Comparison of ENCODE assay signal across 16 mouse cellular contexts in the genomic region with DNA sequence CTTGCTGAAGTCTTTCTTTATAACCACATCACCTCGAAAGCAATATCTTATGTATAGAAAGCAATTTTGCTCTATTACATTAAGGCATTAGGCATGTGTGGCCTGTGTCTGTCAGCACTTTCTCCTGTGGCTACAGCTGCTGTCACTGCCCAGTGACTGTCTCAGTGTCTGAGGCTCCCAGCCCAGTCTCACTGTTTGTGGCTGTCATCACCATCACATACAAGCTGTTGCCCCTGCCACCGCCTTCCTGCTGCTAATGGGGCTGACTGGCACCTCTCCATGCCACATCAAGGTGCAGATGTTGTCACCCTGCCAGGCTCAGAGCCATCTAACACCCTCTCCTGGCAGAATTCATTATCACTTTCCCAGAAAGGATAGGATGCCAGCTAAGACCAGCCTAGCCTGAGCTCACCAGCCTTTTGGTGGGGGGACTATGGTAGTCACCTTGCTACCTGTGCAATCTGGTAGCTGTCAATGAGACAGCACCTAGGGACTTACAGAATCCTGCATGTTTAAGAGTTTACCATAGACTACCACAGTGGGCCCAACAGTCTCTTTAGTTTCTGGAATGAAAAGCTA.
DNase-seq lines count a peak whose midpoint lies in the region; ATAC-seq and TF ChIP-seq lines count a peak whose summit lies in the region.
"Had no signal": no experiment of that assay in that cellular context is flagged by ENCODE, and none has a peak within 500 bp of the region (broad histone marks: within the 10 kb centered on the region; RNA-seq: fewer than 3 reads in every experiment).

No protein-coding gene starts in this region.

- no peak for TF ChIP-seq CTCF in C2C12 (IDR thresholded peaks at IDR 0.05; ENCODE audit: control insufficient read depth, insufficient read depth, insufficient read length)

- WGBS in forebrain, embryonic 16.5 days, result 39% methylated on average over 2 of the region's 2 CpGs
- WGBS in intestine, embryonic 15.5 days, result 81% methylated on average over 2 of the region's 2 CpGs

- H3K27ac ChIP-seq in forebrain, embryonic 16.5 days (ENCODE audit: low read length), result peak overlapping the region; percentile 13
- no peak overlapping the region for H3K27ac ChIP-seq in intestine, embryonic 15.5 days
- H3K27ac ChIP-seq: gastrocnemius, adult 2 months; left cerebral cortex, adult 2 months; liver, embryonic 15.5 days; stomach, postnatal 0 days had no signal

- H3K4me2 ChIP-seq in forebrain, embryonic 16.5 days (ENCODE audit: low read length), result no peak overlapping the region
- no peak overlapping the region for H3K4me2 ChIP-seq in intestine, embryonic 15.5 days (replicated peaks)
- H3K4me2 ChIP-seq: liver, embryonic 15.5 days had no signal

- no peak overlapping the region for H3K9ac ChIP-seq in forebrain, embryonic 16.5 days (replicated peaks; ENCODE audit: low read depth, low read length)
- no peak overlapping the region for H3K9ac ChIP-seq in intestine, embryonic 15.5 days
- H3K9ac ChIP-seq: liver, embryonic 15.5 days had no signal

- DNase-seq in heart, adult 9 months (ENCODE audit: low spot score in 2 of 2), result peak; percentile 6 to 13
- no peak for DNase-seq in heart, adult 8-10 months (ENCODE audit: low spot score)
- peak; percentile 6 to 43 for DNase-seq in lung, postnatal 4 days
- DNase-seq in layer of hippocampus, postnatal 25 days (ENCODE audit: extremely low spot score in 1 of 2, low spot score in 1 of 2), result no peak
- no peak for DNase-seq in urinary bladder, postnatal 36 days (ENCODE audit: low spot score in 2 of 2)
- DNase-seq: cerebellum, postnatal 25 days; gastrocnemius, adult 2 months; kidney, postnatal 14 days; right cerebral cortex, postnatal 4 days had no signal

- H3K4me1 ChIP-seq in forebrain, embryonic 16.5 days (replicated peaks; ENCODE audit: control insufficient read depth, insufficient read depth, low read length), result peaks cover 5% of the 10 kb centered on the region
- H3K4me1 ChIP-seq in intestine, embryonic 15.5 days (replicated peaks), result no peaks in the 10 kb centered on the region
- H3K4me1 ChIP-seq: liver, embryonic 15.5 days had no signal

- H3K9me3 ChIP-seq in forebrain, embryonic 16.5 days (ENCODE audit: control insufficient read depth, low read length), result no peaks in the 10 kb centered on the region
- no peaks in the 10 kb centered on the region for H3K9me3 ChIP-seq in intestine, embryonic 15.5 days
- H3K9me3 ChIP-seq: liver, embryonic 15.5 days had no signal

- H3K36me3 ChIP-seq in C2C12 (ENCODE audit: control insufficient read depth, insufficient read depth), result no peaks in the 10 kb centered on the region
- no peaks in the 10 kb centered on the region for H3K36me3 ChIP-seq in forebrain, embryonic 16.5 days (ENCODE audit: control insufficient read depth, insufficient read depth)
- no peaks in the 10 kb centered on the region for H3K36me3 ChIP-seq in intestine, embryonic 15.5 days
- H3K36me3 ChIP-seq: liver, embryonic 15.5 days had no signal

- peak; percentile 90 for ATAC-seq in forebrain, embryonic 16.5 days
- no peak for ATAC-seq in intestine, embryonic 15.5 days
- ATAC-seq: midbrain, embryonic 16.5 days had no signal

- no peaks in the 10 kb centered on the region for H3K79me2 ChIP-seq in C2C12 (ENCODE audit: control insufficient read depth, insufficient read depth)

- no peaks in the 10 kb centered on the region for H3K27me3 ChIP-seq in C2C12 (ENCODE audit: control insufficient read depth, insufficient read depth, insufficient read length)
- H3K27me3 ChIP-seq in forebrain, embryonic 16.5 days (replicated peaks; ENCODE audit: control insufficient read depth, insufficient read depth, low read length), result no peaks in the 10 kb centered on the region
- H3K27me3 ChIP-seq in intestine, embryonic 15.5 days (replicated peaks), result no peaks in the 10 kb centered on the region
- H3K27me3 ChIP-seq: liver, embryonic 15.5 days had no signal

- no peak overlapping the region for H3ac ChIP-seq in C2C12 (ENCODE audit: control insufficient read depth, insufficient read length, low read depth)

- no peaks in the 10 kb centered on the region for H3K79me3 ChIP-seq in C2C12 (ENCODE audit: low read depth)

- no peak overlapping the region for H3K4me3 ChIP-seq in C2C12 (ENCODE audit: insufficient read depth, poor library complexity, severe bottlenecking)
- no peak overlapping the region for H3K4me3 ChIP-seq in forebrain, embryonic 16.5 days (replicated peaks; ENCODE audit: low read length)
- no peak overlapping the region for H3K4me3 ChIP-seq in intestine, embryonic 15.5 days (replicated peaks)
- H3K4me3 ChIP-seq: gastrocnemius, adult 2 months; left cerebral cortex, adult 2 months; liver, embryonic 15.5 days had no signal

TF ChIP-seq in C2C12, 6 proteins besides CTCF, POLR2A, EP300 and RAD21:
- TF ChIP-seq MYOD1 (IDR thresholded peaks at IDR 0.05; ENCODE audit: control insufficient read depth, insufficient read length, low read depth) (peak; percentile 25), CEBPB (IDR thresholded peaks at IDR 0.05; ENCODE audit: low read depth) (no peak)

Comparison
In these comparisons a context has a peak if more than half of its experiments do, and no peak if none do; other contexts are left out.
1. DNase-seq: peak in heart, adult 9 months (2 of 2) and lung, postnatal 4 days (2 of 2); none in heart, adult 8-10 months (single experiment), layer of hippocampus, postnatal 25 days (0 of 2) and urinary bladder, postnatal 36 days (0 of 2).